In the genomic region with DNA sequence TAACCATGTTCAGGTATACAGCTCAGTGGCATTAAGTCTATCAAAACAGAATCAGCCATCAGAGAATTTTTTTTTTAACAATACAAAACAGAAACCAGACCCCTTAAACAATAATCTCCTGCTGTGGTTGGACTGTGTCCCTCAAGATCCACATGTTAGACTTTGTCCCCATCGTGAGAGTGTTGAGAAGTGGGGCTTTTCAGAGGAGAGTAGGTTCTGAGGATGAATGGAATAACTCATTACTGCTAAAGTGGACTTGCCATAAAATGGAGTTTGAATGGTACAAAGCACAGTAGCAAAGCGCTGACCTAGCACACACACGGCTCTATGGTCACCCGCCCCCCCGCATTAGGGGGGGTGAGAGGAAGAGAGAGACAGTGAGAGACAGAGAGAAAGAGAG, we compare ENCODE assay signal across 26 mouse cellular contexts. TPM values are rescaled to one million over a fixed set of nuclear protein-coding genes. Genes with fewer than 3 reads are reported as not detected.
DNase-seq lines count a peak whose midpoint lies in the region; ATAC-seq and TF ChIP-seq lines count a peak whose summit lies in the region.
"Had no signal": no experiment of that assay in that cellular context is flagged by ENCODE, and none has a peak within 500 bp of the region (broad histone marks: within the 10 kb centered on the region; RNA-seq: fewer than 3 reads in every experiment).

No protein-coding gene starts in this region.

- peak overlapping the region; percentile 41; the same call in 1 of the 2 replicates for H3K27ac ChIP-seq in liver, postnatal 0 days (ENCODE audit: low read depth)
- H3K27ac ChIP-seq in intestine, postnatal 0 days (ENCODE audit: low read depth, low read length), result peak overlapping the region; percentile 68; the same call in 1 of the 2 replicates
- no peak overlapping the region for H3K27ac ChIP-seq in thymus, adult 2 months (ENCODE audit: control insufficient read depth, insufficient read depth, low read length)
- H3K27ac ChIP-seq: embryonic facial prominence, embryonic 15.5 days; forebrain, embryonic 15.5 days; hindbrain, embryonic 10.5 days; limb, embryonic 12.5 days; liver, embryonic 14.5 days; lung, embryonic 15.5 days; neural tube, embryonic 12.5 days had no signal

- TF ChIP-seq POLR2A in thymus, adult 2 months (IDR thresholded peaks at IDR 0.05; ENCODE audit: control insufficient read depth, extremely low read depth, insufficient read depth, low read length, poor library complexity), result no peak

- TF ChIP-seq CTCF in liver, postnatal 0 days (IDR thresholded peaks at IDR 0.05; ENCODE audit: low read depth), result no peak
- no peak for TF ChIP-seq CTCF in intestine, postnatal 0 days (IDR thresholded peaks at IDR 0.05; ENCODE audit: low read depth)
- TF ChIP-seq CTCF in thymus, adult 2 months (IDR thresholded peaks at IDR 0.05; ENCODE audit: borderline replicate concordance, control insufficient read depth, extremely low read depth, insufficient read depth, low read length, poor library complexity), result no peak

- no peaks in the 10 kb centered on the region; the same call in 1 of the 2 replicates for H3K36me3 ChIP-seq in liver, postnatal 0 days (replicated peaks; ENCODE audit: insufficient read depth, low read length)
- H3K36me3 ChIP-seq in intestine, postnatal 0 days (ENCODE audit: control insufficient read depth, insufficient read depth), result no peaks in the 10 kb centered on the region; the same call in 1 of the 2 replicates
- no peaks in the 10 kb centered on the region for H3K36me3 ChIP-seq in thymus, adult 2 months (ENCODE audit: control insufficient read depth, insufficient read depth, low read length)
- H3K36me3 ChIP-seq: embryonic facial prominence, embryonic 15.5 days; forebrain, embryonic 15.5 days; heart, embryonic 12.5 days had no signal

- DNase-seq in kidney, adult 9 months, result peak; percentile 78
- no peak for DNase-seq in kidney, postnatal 4 days
- no peak for DNase-seq in liver, postnatal 0 days
- no peak for DNase-seq in liver
- no peak for DNase-seq in adrenal gland, postnatal 36 days
- DNase-seq in thymus, adult 2 months, result no peak
- DNase-seq: adrenal gland, adult 8-10 months; cerebellum, adult 2 months; cerebellum, postnatal 25 days; embryo, embryonic 11 days; gastrocnemius, postnatal 10 days; heart, adult 18-20 months; heart, postnatal 10 days; lung, postnatal 36 days; midbrain, embryonic 14.5 days; thymus, postnatal 36 days had no signal

- no peak for TF ChIP-seq EP300 in liver, postnatal 0 days (IDR thresholded peaks at IDR 0.05; ENCODE audit: low read depth)

- peak overlapping the region; percentile 46 for H3K9ac ChIP-seq in liver, postnatal 0 days (replicated peaks)
- H3K9ac ChIP-seq in intestine, postnatal 0 days (ENCODE audit: low read depth, low read length), result no peak overlapping the region
- H3K9ac ChIP-seq: embryonic facial prominence, embryonic 15.5 days; forebrain, embryonic 15.5 days; heart, embryonic 12.5 days; limb, embryonic 12.5 days; liver, embryonic 14.5 days; lung, embryonic 15.5 days; neural tube, embryonic 12.5 days had no signal

- no peak overlapping the region for H3K4me2 ChIP-seq in liver, postnatal 0 days (ENCODE audit: low read depth, low read length)
- H3K4me2 ChIP-seq in intestine, postnatal 0 days (replicated peaks; ENCODE audit: low read depth), result no peak overlapping the region
- H3K4me2 ChIP-seq: embryonic facial prominence, embryonic 15.5 days; forebrain, embryonic 15.5 days; heart, embryonic 12.5 days; limb, embryonic 12.5 days; lung, embryonic 15.5 days; neural tube, embryonic 12.5 days had no signal

- no peaks in the 10 kb centered on the region for H3K27me3 ChIP-seq in liver, postnatal 0 days (ENCODE audit: insufficient read depth, low read length)
- no peaks in the 10 kb centered on the region for H3K27me3 ChIP-seq in intestine, postnatal 0 days (replicated peaks; ENCODE audit: control insufficient read depth, insufficient read depth, low read length)
- no peaks in the 10 kb centered on the region for H3K27me3 ChIP-seq in thymus, adult 2 months (ENCODE audit: control insufficient read depth, insufficient read depth, low read length)
- H3K27me3 ChIP-seq: embryonic facial prominence, embryonic 15.5 days; forebrain, embryonic 15.5 days; heart, embryonic 12.5 days; limb, embryonic 12.5 days; lung, embryonic 15.5 days; neural tube, embryonic 12.5 days had no signal

- ATAC-seq in liver, postnatal 0 days, result no peak
- no peak for ATAC-seq in intestine, postnatal 0 days
- ATAC-seq: activated CD4-positive, CD25-positive, alpha-beta regulatory T cell, adult 4 months; forebrain, embryonic 15.5 days had no signal

- H3K4me3 ChIP-seq in liver, postnatal 0 days (ENCODE audit: low read depth, low read length), result no peak overlapping the region
- H3K4me3 ChIP-seq in intestine, postnatal 0 days (ENCODE audit: low read depth, low read length), result no peak overlapping the region
- H3K4me3 ChIP-seq in thymus, adult 2 months (ENCODE audit: control insufficient read depth, insufficient read depth, low read length), result no peak overlapping the region
- H3K4me3 ChIP-seq: embryonic facial prominence, embryonic 15.5 days; forebrain, embryonic 15.5 days; heart, embryonic 12.5 days; hindbrain, embryonic 10.5 days; limb, embryonic 12.5 days; lung, embryonic 15.5 days; neural tube, embryonic 12.5 days had no signal

- 58% methylated on average over 5 of the region's 5 CpGs for WGBS in liver, postnatal 0 days (ENCODE audit: insufficient replicate concordance)
- WGBS in intestine, postnatal 0 days, result 52% methylated on average over 5 of the region's 5 CpGs
- 65% methylated on average over 5 of the region's 5 CpGs for WGBS in thymus, adult 2 months

- H3K4me1 ChIP-seq in liver, postnatal 0 days (ENCODE audit: insufficient read depth), result peaks cover 92% of the 10 kb centered on the region
- H3K4me1 ChIP-seq in intestine, postnatal 0 days (replicated peaks; ENCODE audit: control insufficient read depth, insufficient read depth, low read length), result peaks cover 40% of the 10 kb centered on the region
- H3K4me1 ChIP-seq in thymus, adult 2 months (replicated peaks; ENCODE audit: control insufficient read depth, insufficient read depth, low read length), result peaks cover 44% of the 10 kb centered on the region

- no peaks in the 10 kb centered on the region for H3K9me3 ChIP-seq in liver, postnatal 0 days (ENCODE audit: low read length)
- no peaks in the 10 kb centered on the region for H3K9me3 ChIP-seq in intestine, postnatal 0 days (ENCODE audit: control insufficient read depth)
- H3K9me3 ChIP-seq: embryonic facial prominence, embryonic 15.5 days; forebrain, embryonic 15.5 days; heart, embryonic 12.5 days; hindbrain, embryonic 10.5 days; limb, embryonic 12.5 days; lung, embryonic 15.5 days; neural tube, embryonic 12.5 days had no signal

RNA-seq across cellular contexts. Expression of a gene that starts 35.8 kb away (rescaled TPM):
- polyA plus RNA-seq in liver, postnatal 0 days (2015; fragmentation: Nextera tagmentation; extraction: Ambion mirVana), result 0.05 and 0.13 TPM in 2 replicates
- not detected in 2 replicates for polyA plus RNA-seq in intestine, postnatal 0 days (2015; fragmentation: Nextera tagmentation; extraction: Ambion mirVana)
- 1 to 10 TPM; 1.2 to 2.6 TPM for total RNA-seq in adrenal gland, postnatal 36 days (2021)
- polyA plus RNA-seq in thymus, adult 2 months (2012; rRNA removed), result 5.4 and 7.0 TPM in 2 replicates
- polyA plus RNA-seq: activated CD4-positive, CD25-positive, alpha-beta regulatory T cell, adult 4 months had no signal

RNA-seq across cellular contexts. Expression of a gene that starts 37.7 kb away (rescaled TPM):
- 22.0 and 24.9 TPM in 2 replicates for polyA plus RNA-seq in liver, postnatal 0 days (2015; fragmentation: Nextera tagmentation; extraction: Ambion mirVana)
- polyA plus RNA-seq in intestine, postnatal 0 days (2015; fragmentation: Nextera tagmentation; extraction: Ambion mirVana), result 30.5 and 33.3 TPM in 2 replicates
- 10 to 100 TPM; 31.5 to 37.3 TPM for total RNA-seq in adrenal gland, postnatal 36 days (2021)
- 86.4 and 87.4 TPM in 2 replicates for polyA plus RNA-seq in thymus, adult 2 months (2012; rRNA removed)
